Mouse (Mus musculus) heart, postnatal 0 days (tissue): ENCODE results near the gene Tspear. TPM values are rescaled to one million over a fixed set of nuclear protein-coding genes. Genes with fewer than 3 reads are reported as not detected.

ENCODE experiments used
- ATAC-seq: fragments of 200-750 bp; cut with Nextera tagmentation; 2 replicates; pipeline ENCODE4 v1.8.0; 2017; ENCODE audit warnings: low read depth, moderate number of reproducible peaks, moderate library complexity; ENCODE audit not compliant: insufficient read depth
- DNase-seq: peaks from one replicate; pipeline ENCODE4 v3.0.0-alpha.2; 2016; ENCODE audit warnings: low spot score
- H3K27ac ChIP-seq: fragments of 300-500 bp; sonication (generic); 2 replicates; pipeline ENCODE4 v1.5.1; 2014; ENCODE audit warnings: low read depth, mild to moderate bottlenecking
- H3K27me3 ChIP-seq: fragments of 300-500 bp; sonication (generic); 2 replicates; pipeline ENCODE4 v1.6.1; 2014; ENCODE audit warnings: low read length, mixed read lengths; ENCODE audit not compliant: control insufficient read depth, insufficient read depth
- H3K36me3 ChIP-seq: fragments of 300-500 bp; sonication (generic); replicated peaks from 2 replicates; pipeline ENCODE4 v1.6.1; 2014; ENCODE audit warnings: low read length, mixed read lengths; ENCODE audit not compliant: control insufficient read depth, insufficient read depth
- H3K4me1 ChIP-seq: fragments of 300-500 bp; sonication (generic); 2 replicates; pipeline ENCODE4 v1.6.1; 2014; ENCODE audit warnings: antibody characterized with exemption; ENCODE audit not compliant: control insufficient read depth, insufficient read depth
- H3K4me2 ChIP-seq: fragments of 300-500 bp; sonication (generic); 2 replicates; pipeline ENCODE4 v1.6.1; 2014; ENCODE audit warnings: low read depth, mild to moderate bottlenecking, low read length, moderate library complexity
- H3K4me3 ChIP-seq: fragments of 300-500 bp; sonication (generic); 2 replicates; pipeline ENCODE4 v1.5.1; 2014; ENCODE audit warnings: low read depth, low read length
- H3K9ac ChIP-seq: fragments of 300-500 bp; sonication (generic); replicated peaks from 2 replicates; pipeline ENCODE4 v1.6.1; 2014; ENCODE audit warnings: low read depth, low read length, mixed read lengths
- H3K9me3 ChIP-seq: fragments of 300-500 bp; sonication (generic); replicated peaks from 2 replicates; pipeline ENCODE4 v1.6.1; 2016; ENCODE audit warnings: low read length; ENCODE audit not compliant: control insufficient read depth
- CTCF ChIP-seq: IDR thresholded peaks from 2 replicates; pipeline ENCODE4 v1.5.1; 2016; ENCODE audit warnings: antibody characterized with exemption, control low read depth, low read depth
- EP300 ChIP-seq: IDR thresholded peaks from 2 replicates; pipeline ENCODE4 v1.6.1; 2016; ENCODE audit warnings: antibody characterized with exemption, low read depth
- WGBS: fragments of 180-500 bp; shearing (Covaris S2); extraction: QIAGEN DNeasy Blood & Tissue Kit; methylation state at CpG from one replicate; pipeline ENCODE4 v1.1.7; 2014; 5-methylcytosine and 5-hydroxymethylcytosine counted together
- polyA plus RNA-seq: library from polyadenylated mRNA; unstranded; fragments of >200 nt; fragmentation: Nextera tagmentation; extraction: Ambion mirVana; gene quantifications from 2 replicates; pipeline ENCODE4 v1.2.1, GENCODE M21; 2015
- total RNA-seq: library from RNA; depleted of rRNA; stranded (reverse); fragments of >200 nt; gene quantifications from 2 replicates; pipeline ENCODE4 v1.2.3, GENCODE M21; 2014; ENCODE audit warnings: low replicate concordance

Gene Tspear
- total and polyA plus RNA-seq, 2 experiments from 2014 or later, result 1.1 TPM; not detected in 1

DNA sequence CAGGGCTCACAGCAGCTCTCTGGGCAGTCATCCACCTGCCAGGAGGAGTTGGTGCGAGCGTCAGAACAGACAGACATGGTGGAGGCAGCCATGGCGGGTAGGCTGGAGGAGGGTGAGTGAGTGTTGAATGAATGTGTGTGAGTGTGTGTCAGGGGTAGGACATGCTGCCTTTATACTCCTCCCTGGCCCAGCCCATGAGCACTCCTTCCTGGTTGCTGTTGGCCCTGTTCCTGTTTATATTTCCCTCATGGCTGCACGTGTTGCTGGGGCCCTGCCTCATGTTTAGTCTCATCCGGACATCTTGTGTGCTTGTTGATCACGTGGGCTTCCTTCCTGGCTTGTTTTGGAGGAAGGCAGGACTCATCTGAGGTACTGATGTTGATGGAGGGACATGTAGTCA lies 140.6 kb downstream of the Tspear start, which contains the start of gene Krtap10-4:
Krtap10-4 (minus strand) TSS at position 145 of the 400 bp plus-strand sequence.
- Histone ChIP-seq H3K4me3 (no peak within 1 kb of the TSS), H3K9me3 (0 out of 2 replicates have a peak, but pooled peaks cover 5% of the 10 kb centered on the region), H3K27ac (no peak within 1 kb of the TSS), H3K4me1 (no peaks in the 10 kb centered on the region), H3K4me2 (no peak within 1 kb of the TSS), H3K27me3 (no peaks in the 10 kb centered on the region), H3K9ac (no peak within 1 kb of the TSS), H3K36me3 (no peaks in the 10 kb centered on the region)
- no peak for TF ChIP-seq CTCF
- TF ChIP-seq EP300, result no peak
- no peak for ATAC-seq
- no peak for DNase-seq
- WGBS, result 50% methylated on average over 6 of the region's 6 CpGs

DNA sequence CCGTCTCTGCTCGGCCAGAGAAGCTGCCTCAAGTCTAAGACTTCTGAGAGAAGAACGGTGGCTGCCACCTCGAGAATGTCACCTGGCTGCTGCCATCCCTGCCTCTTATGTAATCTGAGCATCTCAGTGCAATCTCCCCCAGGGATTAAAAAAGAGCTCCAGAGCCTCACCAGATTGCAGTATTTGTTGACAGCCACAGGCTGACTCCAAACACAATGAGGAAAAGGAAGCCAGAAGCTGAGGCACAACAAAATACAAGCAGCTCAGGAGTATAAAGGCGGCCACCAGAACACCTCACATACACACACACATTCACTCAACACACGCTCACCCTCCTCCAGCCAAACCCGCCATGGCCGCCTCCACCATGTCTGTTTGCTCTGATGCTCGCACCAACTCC lies 149.3 kb downstream of the Tspear start, which contains the start of gene Krtap10-10:
Krtap10-10 (plus strand) TSS at position 301 of the 400 bp plus-strand sequence.
- Histone ChIP-seq H3K36me3 (no peaks in the 10 kb centered on the region), H3K4me1 (no peaks in the 10 kb centered on the region), H3K4me3 (no peak within 1 kb of the TSS), H3K9me3 (no peaks in the 10 kb centered on the region), H3K9ac (no peak within 1 kb of the TSS), H3K27ac (no peak within 1 kb of the TSS), H3K27me3 (no peaks in the 10 kb centered on the region), H3K4me2 (no peak within 1 kb of the TSS)
- no peak for ATAC-seq
- no peak for DNase-seq
- WGBS, result 63% methylated on average over 9 of the region's 9 CpGs
- TF ChIP-seq EP300 (no peak), CTCF (no peak)

DNA sequence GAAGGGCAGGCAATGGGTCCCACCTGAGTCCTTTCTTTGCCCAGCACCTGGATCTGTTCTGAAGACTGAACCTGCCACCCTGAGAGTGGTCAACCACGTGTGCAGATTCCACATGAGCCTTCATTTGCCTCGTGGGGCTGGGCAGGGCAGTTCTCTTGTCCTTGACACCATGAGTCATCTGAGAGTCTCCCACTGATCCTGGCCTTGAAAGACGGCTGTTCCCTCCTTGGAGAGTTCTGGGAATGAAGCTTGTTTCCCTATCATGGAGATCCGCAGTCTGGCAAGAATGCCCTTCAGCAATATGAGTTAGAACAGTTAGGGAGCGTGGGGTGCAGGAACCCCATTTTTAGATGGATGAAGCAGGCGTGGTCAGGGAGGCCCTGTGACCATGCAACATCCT lies 152.6 kb downstream of the Tspear start:
- DNase-seq, result no peak
- 60% methylated on average over 6 of the region's 6 CpGs for WGBS
- Histone ChIP-seq H3K4me2 (no peak overlapping the region), H3K36me3 (no peaks in the 10 kb centered on the region), H3K9ac (no peak overlapping the region), H3K4me1 (no peaks in the 10 kb centered on the region), H3K27me3 (no peaks in the 10 kb centered on the region), H3K4me3 (no peak overlapping the region), H3K27ac (no peak overlapping the region), H3K9me3 (0 out of 2 replicates have a peak, but pooled peaks cover 11% of the 10 kb centered on the region)
- TF ChIP-seq CTCF, result no peak
- TF ChIP-seq EP300, result no peak
- ATAC-seq, result no peak

DNA sequence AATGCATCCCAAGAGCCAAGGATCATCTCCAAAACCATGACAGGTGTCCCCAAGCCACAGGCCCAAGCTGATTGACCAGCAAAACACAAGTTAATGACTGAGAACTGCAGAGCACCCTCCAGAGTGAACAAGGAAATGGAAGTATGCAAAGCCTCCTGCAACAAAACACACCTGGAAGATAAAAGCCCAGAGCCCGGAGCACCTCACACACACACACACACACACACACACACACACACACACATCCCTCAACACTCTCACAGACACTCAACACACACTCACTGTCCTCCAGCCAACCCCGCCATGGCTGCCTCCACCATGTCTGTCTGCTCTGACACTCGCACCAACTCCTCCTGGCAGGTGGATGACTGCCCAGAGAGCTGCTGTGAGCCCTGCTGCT lies 160.1 kb downstream of the Tspear start, which contains the start of gene Gm36176:
Gm36176 (plus strand) TSS at position 301 of the 400 bp plus-strand sequence.
- Histone ChIP-seq H3K9ac (no peak within 1 kb of the TSS), H3K9me3 (0 out of 2 replicates have a peak, but pooled peaks cover 15% of the 10 kb centered on the region), H3K27ac (no peak within 1 kb of the TSS), H3K4me1 (no peaks in the 10 kb centered on the region), H3K4me3 (no peak within 1 kb of the TSS), H3K36me3 (no peaks in the 10 kb centered on the region), H3K27me3 (no peaks in the 10 kb centered on the region), H3K4me2 (no peak within 1 kb of the TSS)
- TF ChIP-seq CTCF, result no peak
- no peak for ATAC-seq
- 62% methylated on average over 3 of the region's 3 CpGs for WGBS
- no peak for DNase-seq

DNA sequence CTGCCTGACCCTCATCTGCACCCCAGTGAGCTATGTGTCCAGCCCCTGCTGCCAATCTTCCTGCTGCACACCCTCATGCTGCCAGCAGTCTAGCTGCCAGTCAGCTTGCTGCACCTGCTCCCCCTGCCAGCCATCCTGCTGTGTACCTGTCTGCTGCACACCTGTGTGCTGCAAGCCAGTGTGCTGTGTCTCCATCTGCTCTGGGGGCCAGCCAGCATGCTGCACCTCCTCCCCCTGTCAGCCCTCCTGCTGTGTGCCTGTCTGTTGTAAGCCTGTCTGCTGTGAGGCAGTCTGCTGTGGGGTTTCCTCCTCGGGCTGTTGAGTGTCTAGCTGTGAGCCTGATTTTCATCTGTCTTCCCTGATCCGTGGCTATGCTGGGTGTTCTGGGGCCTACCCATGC lies 160.6 kb downstream of the Tspear start:
- 0 out of 2 replicates have a peak, but pooled peaks cover 15% of the 10 kb centered on the region for H3K9me3 ChIP-seq

DNA sequence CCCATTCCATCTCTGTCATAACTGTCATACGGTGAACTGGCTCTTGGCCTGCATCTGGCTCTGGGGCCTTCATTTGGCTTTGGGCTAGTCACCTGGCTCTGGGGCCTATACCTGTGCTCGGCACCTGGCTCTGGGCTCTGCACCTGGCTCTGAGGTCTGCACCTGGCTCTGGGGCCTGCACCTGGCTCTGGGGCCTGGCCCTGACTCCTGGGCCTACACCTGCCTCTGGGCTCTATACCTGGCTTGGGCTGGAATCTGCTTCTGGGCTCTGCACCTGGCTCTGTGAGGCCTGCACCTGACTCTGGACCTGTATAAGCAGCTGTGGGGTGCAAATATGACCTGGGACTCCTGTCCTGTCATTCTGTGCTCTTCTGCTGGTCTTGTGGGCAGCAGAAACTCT lies 161.2 kb downstream of the Tspear start:
- Histone ChIP-seq H3K4me1 (no peaks in the 10 kb centered on the region), H3K36me3 (no peaks in the 10 kb centered on the region), H3K27ac (no peak overlapping the region), H3K4me3 (no peak overlapping the region), H3K9ac (no peak overlapping the region), H3K9me3 (0 out of 2 replicates have a peak, but pooled peaks cover 15% of the 10 kb centered on the region), H3K27me3 (no peaks in the 10 kb centered on the region), H3K4me2 (no peak overlapping the region)
- no peak for ATAC-seq
- TF ChIP-seq CTCF (no peak), EP300 (no peak)
- no peak for DNase-seq
- 69% methylated on average over 2 of the region's 2 CpGs for WGBS

More for the DNA sequence above, 160.6 kb downstream of the Tspear start:
- no peaks in the 10 kb centered on the region for H3K27me3 ChIP-seq
- H3K9ac ChIP-seq, result no peak overlapping the region
- H3K4me1 ChIP-seq, result no peaks in the 10 kb centered on the region
- TF ChIP-seq EP300 (no peak), CTCF (no peak)
- DNase-seq (no peak), ATAC-seq (no peak)
- H3K27ac ChIP-seq, result no peak overlapping the region
- no peaks in the 10 kb centered on the region for H3K36me3 ChIP-seq
- H3K4me3 ChIP-seq, result no peak overlapping the region
- no peak overlapping the region for H3K4me2 ChIP-seq
- WGBS, result 24% methylated on average over 2 of the region's 2 CpGs
